Mouse (Mus musculus) hindbrain, embryonic 16.5 days (tissue): ENCODE data around the gene Ttll10. TPM values are rescaled to one million over a fixed set of nuclear protein-coding genes. Genes with fewer than 3 reads are reported as not detected.

ENCODE experiments used
- ATAC-seq: fragments of 200-750 bp; cut with Nextera tagmentation; 2 replicates; pipeline ENCODE4 v1.8.0; 2017; ENCODE audit warnings: moderate TSS enrichment, moderate library complexity
- H3K27ac ChIP-seq: fragments of 300-500 bp; sonication (generic); 2 replicates; pipeline ENCODE4 v1.5.1; 2014; ENCODE audit warnings: low read depth, mild to moderate bottlenecking, control low read depth, low read length, moderate library complexity
- H3K27me3 ChIP-seq: fragments of 300-500 bp; sonication (generic); replicated peaks from 2 replicates; pipeline ENCODE4 v1.6.1; 2014; ENCODE audit warnings: low read length; ENCODE audit not compliant: control insufficient read depth, insufficient read depth
- H3K36me3 ChIP-seq: fragments of 300-500 bp; sonication (generic); 2 replicates; pipeline ENCODE4 v1.6.1; 2014; ENCODE audit warnings: mild to moderate bottlenecking, low read length, moderate library complexity, mixed read lengths; ENCODE audit not compliant: control insufficient read depth, insufficient read depth
- H3K4me1 ChIP-seq: fragments of 300-500 bp; sonication (generic); 2 replicates; pipeline ENCODE4 v1.6.1; 2014; ENCODE audit warnings: low read depth, low read length; ENCODE audit not compliant: control insufficient read depth, insufficient read depth
- H3K4me2 ChIP-seq: fragments of 300-500 bp; sonication (generic); 2 replicates; pipeline ENCODE4 v1.6.1; 2014; ENCODE audit warnings: mild to moderate bottlenecking, low read length, control low read depth, moderate library complexity
- H3K4me3 ChIP-seq: fragments of 300-500 bp; sonication (generic); 2 replicates; pipeline ENCODE4 v1.5.1; 2014; ENCODE audit warnings: mild to moderate bottlenecking, low read length, control low read depth, moderate library complexity
- H3K9ac ChIP-seq: fragments of 300-500 bp; sonication (generic); 2 replicates; pipeline ENCODE4 v1.6.1; 2014; ENCODE audit warnings: low read depth, mild to moderate bottlenecking, control low read depth, low read length, moderate library complexity
- H3K9me3 ChIP-seq: fragments of 300-500 bp; sonication (generic); 2 replicates; pipeline ENCODE4 v1.6.1; 2014; ENCODE audit warnings: mild to moderate bottlenecking, low read length, moderate library complexity; ENCODE audit not compliant: control insufficient read depth
- WGBS: fragments of 180-500 bp; shearing (Covaris S2); extraction: QIAGEN DNeasy Blood & Tissue Kit; methylation state at CpG from one replicate; pipeline ENCODE4 v1.1.7; 2014; 5-methylcytosine and 5-hydroxymethylcytosine counted together
- polyA plus RNA-seq: library from polyadenylated mRNA; unstranded; fragments of >200 nt; fragmentation: Nextera tagmentation; extraction: Ambion mirVana; gene quantifications from 2 replicates; pipeline ENCODE4 v1.2.1, GENCODE M21; 2015

Ttll10 gene
- polyA plus RNA-seq, 1 experiment from 2014 or later = not detected

DNA sequence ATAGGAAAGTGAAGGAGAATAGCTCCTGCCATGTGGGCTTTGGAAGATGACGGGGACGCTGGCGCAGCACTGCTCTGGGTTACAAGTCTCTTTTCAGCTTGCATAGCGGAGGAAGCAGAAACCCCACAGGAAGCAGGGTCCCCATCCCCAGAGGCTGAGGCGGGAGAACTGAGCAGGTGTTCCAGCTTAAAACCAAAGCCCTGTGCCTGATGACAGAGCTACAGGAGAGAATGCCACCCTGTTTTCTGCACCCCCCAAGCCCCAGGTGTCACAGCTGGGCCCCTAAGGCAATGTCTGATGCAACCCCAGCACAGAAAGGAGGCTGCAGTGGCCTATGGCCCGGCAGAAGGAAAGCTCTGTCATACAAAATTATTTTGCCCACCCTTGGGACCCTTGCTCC is 11.1 kb upstream of the Ttll10 start:
- Histone ChIP-seq H3K4me2 (no peak overlapping the region), H3K36me3 (no peaks in the 10 kb centered on the region), H3K9ac (no peak overlapping the region), H3K27me3 (no peaks in the 10 kb centered on the region), H3K27ac (no peak overlapping the region), H3K4me1 (no peaks in the 10 kb centered on the region; the same call in 1 of the 2 replicates), H3K9me3 (no peaks in the 10 kb centered on the region), H3K4me3 (no peak overlapping the region)
- no peak for ATAC-seq
- 40% methylated on average over 6 of the region's 6 CpGs for WGBS

DNA sequence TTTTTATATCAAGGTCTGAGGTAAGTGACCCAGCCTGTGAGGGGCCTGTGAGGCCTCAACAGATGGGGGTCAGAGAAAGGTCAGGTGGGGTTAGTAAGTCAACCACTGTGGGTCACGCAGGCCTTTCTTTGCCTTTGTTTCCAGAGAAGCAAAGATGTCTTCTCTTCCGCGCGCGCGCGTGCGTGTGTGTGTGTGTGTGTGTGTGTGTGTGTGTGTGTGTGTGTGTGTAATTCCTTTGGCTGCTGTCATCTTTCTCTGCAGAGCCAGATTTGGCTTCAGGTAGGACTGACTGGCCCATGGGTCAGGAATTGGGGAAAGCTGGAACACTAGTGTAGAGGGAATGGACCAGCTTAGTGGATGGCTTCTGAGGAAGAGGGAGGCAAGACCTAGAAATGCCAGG is 10.5 kb upstream of the Ttll10 start:
- Histone ChIP-seq H3K27me3 (no peaks in the 10 kb centered on the region), H3K36me3 (no peaks in the 10 kb centered on the region), H3K9me3 (no peaks in the 10 kb centered on the region), H3K4me3 (no peak overlapping the region), H3K9ac (no peak overlapping the region), H3K4me1 (no peaks in the 10 kb centered on the region; the same call in 1 of the 2 replicates), H3K4me2 (no peak overlapping the region), H3K27ac (no peak overlapping the region)
- ATAC-seq = no peak
- WGBS = 78% methylated on average over 8 of the region's 8 CpGs

DNA sequence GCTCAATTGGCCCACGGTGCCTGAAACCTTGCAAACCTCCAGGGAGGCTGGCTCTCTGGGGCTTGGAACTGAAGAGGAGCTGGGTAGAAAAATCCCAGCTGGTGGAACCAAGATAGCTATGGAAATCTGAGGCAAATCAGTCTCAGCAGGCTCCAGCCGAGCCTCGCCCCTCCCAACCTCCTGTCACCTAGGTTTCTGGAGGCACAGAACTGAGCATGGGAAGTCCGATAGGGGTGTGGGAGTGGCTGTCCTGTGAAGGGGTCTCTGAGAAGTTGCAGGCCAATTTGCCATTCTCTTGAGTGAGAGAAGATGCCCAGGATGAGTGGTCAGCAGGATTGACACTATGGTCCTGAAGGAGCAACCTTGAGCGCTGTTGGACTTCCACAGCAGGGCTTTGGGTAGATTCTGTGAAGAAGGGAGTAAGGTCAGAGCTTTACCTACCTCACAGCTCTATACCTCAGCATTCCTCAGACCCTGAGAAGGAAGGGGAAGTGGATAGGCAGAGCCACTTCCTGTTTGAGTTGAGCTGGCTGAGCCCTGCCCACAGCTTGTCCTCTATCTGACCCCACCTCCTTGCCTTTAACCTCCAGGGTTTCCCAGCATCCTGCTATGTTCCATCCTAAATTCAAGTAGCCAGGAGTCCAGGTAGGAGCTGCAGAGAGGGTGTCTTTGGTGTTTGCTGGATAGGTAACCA is 8.2 kb upstream of the Ttll10 start:
- Histone ChIP-seq H3K9ac (no peak overlapping the region), H3K4me1 (no peaks in the 10 kb centered on the region; the same call in 1 of the 2 replicates), H3K27me3 (no peaks in the 10 kb centered on the region), H3K36me3 (no peaks in the 10 kb centered on the region), H3K4me2 (no peak overlapping the region), H3K4me3 (no peak overlapping the region), H3K9me3 (no peaks in the 10 kb centered on the region), H3K27ac (no peak overlapping the region)
- 68% methylated on average over 5 of the region's 5 CpGs for whole genome bisulfite sequencing
- no peak for ATAC-seq

DNA sequence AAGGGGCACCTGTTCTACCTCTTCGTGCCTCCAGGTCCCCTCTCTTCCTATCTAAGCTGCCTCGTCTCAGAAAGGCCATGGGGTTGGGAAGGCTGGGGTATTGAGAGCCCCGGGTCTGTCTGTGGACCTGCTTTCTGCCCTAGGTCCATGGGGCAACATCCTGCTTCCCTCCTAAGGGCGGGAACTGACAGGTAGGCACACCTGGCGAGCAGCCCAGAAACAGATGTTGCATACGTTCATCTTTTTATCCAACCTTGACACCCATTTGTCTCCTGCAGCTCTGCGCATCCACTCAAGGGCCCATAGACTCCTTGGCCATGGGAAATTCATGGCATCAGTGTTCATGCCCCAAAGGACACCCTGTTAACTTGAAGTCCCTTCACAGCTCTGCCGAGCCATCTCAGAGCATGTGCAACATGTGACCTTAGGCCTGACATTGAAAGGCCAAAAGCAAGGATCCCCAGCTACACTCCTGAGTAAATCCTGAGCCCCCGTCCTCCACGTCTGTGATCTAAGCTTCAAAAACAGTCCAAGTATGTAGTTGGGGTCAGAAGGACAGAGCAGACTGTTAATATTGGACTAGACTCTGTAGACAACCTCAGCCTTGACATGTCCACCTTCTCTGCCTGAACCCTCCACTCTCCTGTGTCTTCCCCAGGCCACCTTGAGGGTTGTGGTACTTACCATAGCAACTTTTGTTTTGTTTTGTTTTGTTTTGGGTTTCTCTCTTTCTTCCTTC is 6.1 kb upstream of the Ttll10 start:
- WGBS = 93% methylated on average over 10 of the region's 10 CpGs
- no peaks in the 10 kb centered on the region for H3K9me3 ChIP-seq

DNA sequence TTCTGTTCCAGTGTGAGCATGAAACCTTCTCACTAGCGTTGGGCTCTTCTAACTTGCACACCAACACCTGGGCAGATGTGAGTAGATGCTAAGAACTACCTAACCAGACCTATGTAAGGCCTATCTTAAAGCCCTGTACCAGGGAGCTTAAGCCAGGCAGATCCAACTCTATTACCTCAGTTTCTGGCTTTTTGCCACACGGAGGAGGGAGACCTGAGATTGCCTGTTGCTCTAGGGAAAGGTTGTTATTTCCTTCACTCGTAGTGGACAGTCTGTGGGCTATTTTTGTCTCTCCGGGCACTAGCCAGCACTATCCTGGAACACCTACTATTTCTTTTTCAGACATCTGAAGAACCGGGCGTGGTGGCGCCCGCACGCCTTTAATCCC is 5.3 kb upstream of the Ttll10 start:
- H3K4me2 ChIP-seq = no peak overlapping the region
- no peak for ATAC-seq
- WGBS = 88% methylated on average over 9 of the region's 9 CpGs

More for the DNA sequence above, 6.1 kb upstream of the Ttll10 start:
- H3K4me3 ChIP-seq = no peak overlapping the region
- no peaks in the 10 kb centered on the region for H3K36me3 ChIP-seq
- H3K27me3 ChIP-seq = no peaks in the 10 kb centered on the region
- H3K27ac ChIP-seq = no peak overlapping the region
- H3K4me1 ChIP-seq = no peaks in the 10 kb centered on the region; the same call in 1 of the 2 replicates
- ATAC-seq = no peak
- no peak overlapping the region for H3K4me2 ChIP-seq
- no peak overlapping the region for H3K9ac ChIP-seq

DNA sequence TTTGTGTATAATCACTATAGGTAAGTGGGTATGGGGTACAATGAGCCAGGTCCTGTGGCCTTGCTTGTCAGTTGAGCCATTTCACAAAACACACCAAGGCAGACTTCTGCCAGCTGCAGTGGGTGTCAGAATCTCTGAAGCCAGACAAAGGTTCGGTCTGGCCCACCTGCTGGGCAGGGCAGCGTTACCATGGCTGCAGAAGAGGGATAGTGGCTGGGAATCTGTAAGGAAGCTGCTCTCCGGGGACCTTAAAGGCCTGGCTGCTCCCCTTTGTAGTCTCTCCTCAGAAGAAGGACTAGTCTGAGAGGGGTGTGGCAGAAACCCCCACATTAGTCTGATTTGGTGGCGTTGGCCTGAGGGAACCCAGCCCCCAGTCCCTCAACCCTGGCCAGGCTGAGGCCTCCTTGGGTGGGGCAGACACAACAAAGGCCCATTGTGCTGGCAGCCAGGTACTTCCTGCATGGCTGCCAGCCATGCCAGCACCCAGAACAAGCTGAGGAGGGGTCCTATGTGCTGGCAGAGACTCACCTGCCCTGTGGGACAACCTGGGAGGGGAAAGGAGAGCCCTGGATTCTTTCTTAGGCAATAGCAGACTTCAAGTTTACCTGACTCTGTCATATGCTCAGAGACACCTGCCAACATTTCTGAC is 4.8 kb upstream of the Ttll10 start:
- H3K9me3 ChIP-seq = no peaks in the 10 kb centered on the region
- 0% methylated on average over 4 of the region's 4 CpGs for WGBS
- ATAC-seq = no peak
- no peaks in the 10 kb centered on the region for H3K27me3 ChIP-seq
- no peak overlapping the region for H3K9ac ChIP-seq
- H3K4me1 ChIP-seq = no peaks in the 10 kb centered on the region
- H3K27ac ChIP-seq = no peak overlapping the region
- H3K4me2 ChIP-seq = no peak overlapping the region
- H3K36me3 ChIP-seq = no peaks in the 10 kb centered on the region
- no peak overlapping the region for H3K4me3 ChIP-seq

More for the DNA sequence above, 5.3 kb upstream of the Ttll10 start:
- Histone ChIP-seq H3K9ac (no peak overlapping the region), H3K36me3 (no peaks in the 10 kb centered on the region), H3K4me3 (no peak overlapping the region), H3K4me1 (no peaks in the 10 kb centered on the region), H3K27ac (no peak overlapping the region), H3K27me3 (no peaks in the 10 kb centered on the region), H3K9me3 (no peaks in the 10 kb centered on the region)

DNA sequence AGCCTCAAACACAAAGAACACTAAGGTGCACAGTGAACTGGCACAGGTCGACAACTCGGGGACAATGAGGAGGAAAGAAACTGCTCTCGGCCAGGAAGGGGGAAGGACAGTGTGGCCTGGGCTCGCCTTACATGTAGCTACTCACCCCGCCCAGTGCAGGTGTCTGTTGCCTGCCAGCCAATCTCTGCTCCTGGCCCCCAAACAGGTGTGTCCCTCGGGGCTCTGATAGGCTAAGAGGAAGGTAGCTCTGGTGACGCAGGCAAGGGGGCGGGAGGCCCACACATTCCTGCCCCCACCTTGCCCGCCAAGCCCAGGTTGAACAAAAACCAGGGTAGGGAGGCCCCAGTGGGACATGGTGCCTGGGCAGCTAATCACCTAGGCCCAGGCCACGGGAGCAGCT is 499 bp upstream of the Ttll10 start:
- 34% methylated on average over 10 of the region's 10 CpGs for WGBS
- no peak for ATAC-seq
- H3K4me1 ChIP-seq = no peaks in the 10 kb centered on the region
- no peak overlapping the region for H3K4me3 ChIP-seq
- H3K36me3 ChIP-seq = no peaks in the 10 kb centered on the region
- no peaks in the 10 kb centered on the region for H3K27me3 ChIP-seq
- H3K9me3 ChIP-seq = no peaks in the 10 kb centered on the region
- H3K27ac ChIP-seq = no peak overlapping the region
- H3K4me2 ChIP-seq = no peak overlapping the region
- H3K9ac ChIP-seq = no peak overlapping the region

DNA sequence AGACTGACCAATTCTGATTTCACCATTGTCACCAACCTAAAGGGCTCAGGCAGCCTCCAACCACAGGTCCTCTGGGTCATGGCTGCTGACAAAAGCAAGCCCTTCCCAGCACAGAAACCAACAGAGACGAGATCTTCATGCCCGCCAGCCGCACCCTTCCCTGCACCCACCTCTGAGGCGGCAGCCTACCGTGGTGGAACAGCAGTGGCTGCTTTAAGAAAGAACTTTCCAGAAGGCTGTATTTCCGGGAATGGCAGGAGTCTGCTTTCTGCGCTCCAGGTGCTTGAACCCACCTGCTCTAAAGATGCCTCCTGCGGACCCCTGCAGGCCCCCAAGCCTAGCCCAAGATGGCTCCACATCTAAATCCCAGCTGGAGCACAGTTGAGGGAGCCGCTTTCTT is 388 bp downstream of the Ttll10 start:
- no peaks in the 10 kb centered on the region for H3K9me3 ChIP-seq
- H3K4me3 ChIP-seq = no peak overlapping the region
- 72% methylated on average over 9 of the region's 9 CpGs for WGBS
- no peaks in the 10 kb centered on the region for H3K27me3 ChIP-seq
- H3K9ac ChIP-seq = no peak overlapping the region
- no peaks in the 10 kb centered on the region for H3K4me1 ChIP-seq
- no peak for ATAC-seq
- no peaks in the 10 kb centered on the region for H3K36me3 ChIP-seq
- H3K4me2 ChIP-seq = no peak overlapping the region
- no peak overlapping the region for H3K27ac ChIP-seq

DNA sequence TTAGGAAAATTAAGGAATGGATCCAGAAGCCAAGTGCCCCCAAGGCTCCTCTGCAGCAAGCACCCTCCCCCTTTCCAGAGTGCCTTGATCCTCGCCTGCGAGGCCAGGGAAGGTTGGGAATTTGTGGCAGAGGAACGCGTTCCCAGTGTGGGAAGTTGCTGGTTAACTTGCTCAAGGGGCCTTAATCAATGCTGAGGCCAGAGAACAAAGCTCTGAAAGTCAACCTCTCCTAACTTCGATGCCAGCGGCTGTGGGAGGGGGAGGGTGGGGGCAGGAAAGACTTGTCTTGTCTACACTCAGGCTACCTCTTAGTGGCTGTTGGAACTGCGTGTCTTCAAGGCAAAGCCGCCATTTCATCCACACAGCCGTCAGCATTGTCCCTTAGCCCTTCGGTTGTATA is 1.5 kb downstream of the Ttll10 start:
- no peaks in the 10 kb centered on the region for H3K27me3 ChIP-seq
- H3K9ac ChIP-seq = no peak overlapping the region
- WGBS = 77% methylated on average over 10 of the region's 10 CpGs
- H3K4me1 ChIP-seq = no peaks in the 10 kb centered on the region
- H3K4me2 ChIP-seq = no peak overlapping the region
- no peak overlapping the region for H3K4me3 ChIP-seq
- no peaks in the 10 kb centered on the region for H3K9me3 ChIP-seq
- ATAC-seq = no peak
- H3K36me3 ChIP-seq = no peaks in the 10 kb centered on the region
- H3K27ac ChIP-seq = no peak overlapping the region
